10 mouse cellular contexts compared by ENCODE assay signal in the genomic region with DNA sequence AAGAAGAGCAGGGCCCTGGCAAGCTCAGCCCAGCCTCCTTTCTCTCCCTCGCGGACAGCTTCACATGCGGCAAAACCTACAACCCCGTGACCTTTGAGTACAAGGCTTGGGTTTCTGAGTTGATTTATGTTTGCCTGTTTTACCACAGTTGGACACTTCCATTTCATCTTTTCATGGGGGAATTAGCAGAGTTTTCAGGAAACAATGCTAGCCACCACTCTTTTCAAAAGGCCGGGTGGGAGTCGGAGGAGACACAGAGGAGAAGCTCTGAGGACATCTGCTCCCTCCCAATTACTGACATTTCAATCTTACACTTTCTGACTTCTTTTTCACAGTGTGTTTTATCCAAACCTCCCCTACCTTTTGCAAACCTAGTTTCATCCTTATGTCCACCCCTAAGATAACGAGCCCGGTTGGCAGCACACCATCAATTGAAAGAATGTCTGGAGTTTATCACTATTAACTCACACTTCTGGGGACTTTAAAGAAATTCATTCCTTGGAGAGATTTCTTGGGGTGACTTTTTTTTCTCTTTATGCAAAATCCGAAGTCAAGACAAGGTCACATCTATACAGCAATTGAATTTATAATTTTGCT.
A peak's percentile ranks its signal among the peaks of the same experiment; 100 is the strongest.
DNase-seq lines count a peak whose midpoint lies in the region; ATAC-seq lines count a peak whose summit lies in the region.
"Had no signal": no experiment of that assay in that cellular context is flagged by ENCODE, and none has a peak within 500 bp of the region (broad histone marks: within the 10 kb centered on the region; RNA-seq: fewer than 3 reads in every experiment).

No protein-coding gene starts in this region.

- peaks cover 34% of the 10 kb centered on the region for H3K4me1 ChIP-seq in heart, embryonic 10.5 days
- H3K4me1 ChIP-seq in kidney, embryonic 16.5 days (ENCODE audit: insufficient read depth, low read length) = peaks cover 54% of the 10 kb centered on the region
- peaks cover 68% of the 10 kb centered on the region for H3K4me1 ChIP-seq in neural tube, embryonic 12.5 days

- H3K4me2 ChIP-seq in kidney, embryonic 16.5 days (replicated peaks; ENCODE audit: low read depth, low read length) = peak overlapping the region; percentile 16
- H3K4me2 ChIP-seq in neural tube, embryonic 12.5 days (replicated peaks) = peak overlapping the region; percentile 45

- 37% methylated on average over 9 of the region's 9 CpGs for WGBS in heart, embryonic 10.5 days
- WGBS in kidney, embryonic 16.5 days = 15% methylated on average over 9 of the region's 9 CpGs
- WGBS in neural tube, embryonic 12.5 days = 2% methylated on average over 9 of the region's 9 CpGs

- H3K4me3 ChIP-seq in heart, embryonic 10.5 days = no peak overlapping the region
- H3K4me3 ChIP-seq in kidney, embryonic 16.5 days (ENCODE audit: low read length) = no peak overlapping the region
- no peak overlapping the region for H3K4me3 ChIP-seq in neural tube, embryonic 12.5 days
- H3K4me3 ChIP-seq: megakaryocyte, embryonic 14.5 days had no signal

- ATAC-seq in kidney, embryonic 16.5 days (ENCODE audit: low FRiP score, low TSS enrichment) = peak; percentile 71; the same call in 1 of the 2 replicates
- peak; percentile 45; the same call in 1 of the 2 replicates for ATAC-seq in neural tube, embryonic 12.5 days (ENCODE audit: low FRiP score, low read depth)
- ATAC-seq: forebrain, embryonic 16.5 days had no signal

- H3K27me3 ChIP-seq in heart, embryonic 10.5 days (ENCODE audit: insufficient read depth, poor library complexity, severe bottlenecking) = no peaks in the 10 kb centered on the region
- H3K27me3 ChIP-seq in kidney, embryonic 16.5 days (ENCODE audit: insufficient read depth, low read length) = no peaks in the 10 kb centered on the region
- H3K27me3 ChIP-seq in neural tube, embryonic 12.5 days (replicated peaks) = no peaks in the 10 kb centered on the region
- H3K27me3 ChIP-seq: megakaryocyte, embryonic 14.5 days had no signal

- H3K9me3 ChIP-seq in heart, embryonic 10.5 days = no peaks in the 10 kb centered on the region
- no peaks in the 10 kb centered on the region for H3K9me3 ChIP-seq in kidney, embryonic 16.5 days (ENCODE audit: low read length)
- no peaks in the 10 kb centered on the region for H3K9me3 ChIP-seq in neural tube, embryonic 12.5 days
- H3K9me3 ChIP-seq: megakaryocyte, embryonic 14.5 days had no signal

- H3K36me3 ChIP-seq in heart, embryonic 10.5 days = peaks cover 35% of the 10 kb centered on the region
- H3K36me3 ChIP-seq in kidney, embryonic 16.5 days (ENCODE audit: insufficient read depth, low read length) = no peaks in the 10 kb centered on the region
- H3K36me3 ChIP-seq in neural tube, embryonic 12.5 days = no peaks in the 10 kb centered on the region

- no peak overlapping the region for H3K9ac ChIP-seq in kidney, embryonic 16.5 days (replicated peaks; ENCODE audit: low read length)
- H3K9ac ChIP-seq in neural tube, embryonic 12.5 days = no peak overlapping the region

- intact Hi-C loops in heart, postnatal 14 days (cut with DNase I) = no loop called here

- DNase-seq in heart, embryonic 10.5 days (ENCODE audit: low spot score) = no peak
- DNase-seq in heart, postnatal 14 days = no peak
- DNase-seq in embryo, embryonic 10 days (ENCODE audit: low spot score) = peak; percentile 88
- no peak for DNase-seq in spleen, adult 18-20 months
- no peak for DNase-seq in layer of hippocampus, postnatal 36 days
- no peak for DNase-seq in thymus, postnatal 10 days (ENCODE audit: low spot score in 2 of 2)

- peak overlapping the region; percentile 62; the same call in 1 of the 2 replicates for H3K27ac ChIP-seq in heart, embryonic 10.5 days
- H3K27ac ChIP-seq in kidney, embryonic 16.5 days (ENCODE audit: low read length) = peak overlapping the region; percentile 58
- peak overlapping the region; percentile 57 for H3K27ac ChIP-seq in neural tube, embryonic 12.5 days
